ENCODE assay signal across 9 mouse cellular contexts in the genomic region with DNA sequence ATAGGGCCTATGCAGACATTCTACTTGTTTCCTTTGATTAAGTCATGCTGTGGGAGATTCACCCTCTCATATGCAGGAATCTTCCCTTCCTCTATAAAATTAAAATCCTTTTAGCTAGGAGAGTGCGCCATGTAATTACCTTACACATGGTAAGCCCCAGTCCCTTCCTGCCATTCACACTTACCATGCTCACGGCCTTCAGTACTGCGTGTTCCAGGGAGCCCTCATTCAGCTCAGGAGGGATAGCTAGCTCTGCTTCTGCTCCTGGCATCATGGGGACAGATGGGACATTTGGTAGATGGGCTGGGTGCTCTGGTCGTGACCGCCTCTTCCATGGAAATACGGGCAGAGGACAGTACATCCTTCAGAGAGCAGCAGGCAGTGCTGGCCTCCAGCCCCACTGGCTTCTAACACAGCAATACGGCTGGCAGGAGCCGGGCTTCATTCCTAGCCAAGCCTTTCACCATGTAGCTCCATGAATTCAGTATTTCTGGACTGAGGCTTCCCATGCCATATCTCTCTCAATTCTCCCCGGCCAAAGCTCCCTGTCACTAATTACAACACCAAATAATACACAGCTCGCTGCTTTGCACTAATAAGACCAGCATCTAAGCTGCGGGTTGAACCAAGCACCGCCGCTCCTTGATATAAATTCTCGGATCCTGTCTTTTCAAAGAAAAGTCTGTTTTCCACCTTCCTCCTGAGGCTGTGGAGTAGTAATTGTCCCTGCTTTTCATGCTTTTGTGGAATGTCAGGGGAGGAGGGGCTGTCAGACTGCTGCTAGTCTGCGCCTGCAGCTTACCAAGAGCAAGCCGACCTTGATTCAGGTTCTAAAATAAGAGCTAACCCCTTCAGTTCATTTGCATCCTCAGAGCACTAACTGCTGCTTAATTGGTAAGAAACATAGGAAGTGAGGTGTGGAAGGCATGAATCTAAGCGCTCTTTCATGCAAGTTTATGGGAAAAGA.
DNase-seq lines count a peak whose midpoint lies in the region; ATAC-seq lines count a peak whose summit lies in the region.
"Had no signal": no experiment of that assay in that cellular context is flagged by ENCODE, and none has a peak within 500 bp of the region (broad histone marks: within the 10 kb centered on the region; RNA-seq: fewer than 3 reads in every experiment).

No protein-coding gene starts in this region.

- intact Hi-C loops in gastrocnemius, postnatal 14 days (cut with DNase I; ENCODE audit: low total_unique reads) = loop anchor here (10.0 kb wide), 1 partner anchor 185 kb away; no protein-coding TSS in a partner anchor

- H3K4me3 ChIP-seq in hindbrain, embryonic 14.5 days (replicated peaks; ENCODE audit: low read length) = no peak overlapping the region
- no peak overlapping the region for H3K4me3 ChIP-seq in neural tube, embryonic 15.5 days (replicated peaks)
- H3K4me3 ChIP-seq: lung, embryonic 15.5 days had no signal

- peaks cover 17% of the 10 kb centered on the region for H3K36me3 ChIP-seq in hindbrain, embryonic 14.5 days (replicated peaks; ENCODE audit: control insufficient read depth, insufficient read depth)
- H3K36me3 ChIP-seq in neural tube, embryonic 15.5 days = no peaks in the 10 kb centered on the region
- H3K36me3 ChIP-seq: lung, embryonic 15.5 days had no signal

- peak overlapping the region; percentile 80 for H3K27ac ChIP-seq in hindbrain, embryonic 14.5 days
- H3K27ac ChIP-seq in neural tube, embryonic 15.5 days (replicated peaks) = peak overlapping the region; percentile 79
- H3K27ac ChIP-seq: lung, embryonic 15.5 days had no signal

- H3K9ac ChIP-seq in hindbrain, embryonic 14.5 days = peak overlapping the region; percentile 16
- no peak overlapping the region for H3K9ac ChIP-seq in neural tube, embryonic 15.5 days (replicated peaks)
- H3K9ac ChIP-seq: lung, embryonic 15.5 days had no signal

- H3K9me3 ChIP-seq in hindbrain, embryonic 14.5 days (ENCODE audit: control insufficient read depth, low read length) = no peaks in the 10 kb centered on the region
- no peaks in the 10 kb centered on the region for H3K9me3 ChIP-seq in neural tube, embryonic 15.5 days (replicated peaks)
- H3K9me3 ChIP-seq: lung, embryonic 15.5 days had no signal

- no peaks in the 10 kb centered on the region for H3K27me3 ChIP-seq in hindbrain, embryonic 14.5 days (ENCODE audit: control insufficient read depth, insufficient read depth, low read length)
- no peaks in the 10 kb centered on the region for H3K27me3 ChIP-seq in neural tube, embryonic 15.5 days (replicated peaks)
- H3K27me3 ChIP-seq: lung, embryonic 15.5 days had no signal

- 0 out of 2 replicates have a peak overlapping the region, but pooled peaks have one; percentile 2 for H3K4me2 ChIP-seq in hindbrain, embryonic 14.5 days (replicated peaks)
- H3K4me2 ChIP-seq in neural tube, embryonic 15.5 days = peak overlapping the region; percentile 13; the same call in 1 of the 2 replicates
- H3K4me2 ChIP-seq: lung, embryonic 15.5 days had no signal

- WGBS in hindbrain, embryonic 14.5 days = 33% methylated on average over 17 of the region's 17 CpGs
- 26% methylated on average over 17 of the region's 17 CpGs for WGBS in neural tube, embryonic 15.5 days

- peak; percentile 92 for ATAC-seq in cerebellum, adult (ENCODE audit: insufficient number of reproducible peaks, low FRiP score, low TSS enrichment)
- peak; percentile 48; the same call in 1 of the 2 replicates for ATAC-seq in hindbrain, embryonic 14.5 days (ENCODE audit: low FRiP score)
- peak; percentile 72 for ATAC-seq in neural tube, embryonic 15.5 days (ENCODE audit: low FRiP score)

- DNase-seq in Muller cell, postnatal 12 days (ENCODE audit: inconsistent ontology term) = peak; percentile 51
- DNase-seq in gastrocnemius, postnatal 14 days = peak; percentile 22
- DNase-seq in hindbrain, embryonic 14.5 days (ENCODE audit: low spot score) = no peak
- no peak for DNase-seq in spleen, adult 18-20 months
- no peak for DNase-seq in ovary, adult 18-20 months (ENCODE audit: low spot score)
- DNase-seq in spleen, adult 12 weeks (ENCODE audit: low spot score) = no peak

- H3K4me1 ChIP-seq in hindbrain, embryonic 14.5 days (replicated peaks; ENCODE audit: control insufficient read depth, insufficient read depth, low read length) = peaks cover 45% of the 10 kb centered on the region
- peaks cover 44% of the 10 kb centered on the region for H3K4me1 ChIP-seq in neural tube, embryonic 15.5 days

Comparison
In these comparisons a context has a peak if more than half of its experiments do, and no peak if none do; other contexts are left out.
1. DNase-seq: peak in Muller cell, postnatal 12 days (single experiment) and gastrocnemius, postnatal 14 days (single experiment); none in hindbrain, embryonic 14.5 days (single experiment), spleen, adult 18-20 months (0 of 2), ovary, adult 18-20 months (single experiment) and spleen, adult 12 weeks (single experiment).
2. Peak in every context shown above with its lines, with median percentiles within 50 percentile points of each other: ATAC-seq.